Mouse (Mus musculus): ENCODE measurements around the gene Dgki. TPM values are rescaled to one million over a fixed set of nuclear protein-coding genes. Genes with fewer than 3 reads are reported as not detected.

The Dgki gene
- polyA plus RNA-seq, 1 experiment, result not detected

DNA sequence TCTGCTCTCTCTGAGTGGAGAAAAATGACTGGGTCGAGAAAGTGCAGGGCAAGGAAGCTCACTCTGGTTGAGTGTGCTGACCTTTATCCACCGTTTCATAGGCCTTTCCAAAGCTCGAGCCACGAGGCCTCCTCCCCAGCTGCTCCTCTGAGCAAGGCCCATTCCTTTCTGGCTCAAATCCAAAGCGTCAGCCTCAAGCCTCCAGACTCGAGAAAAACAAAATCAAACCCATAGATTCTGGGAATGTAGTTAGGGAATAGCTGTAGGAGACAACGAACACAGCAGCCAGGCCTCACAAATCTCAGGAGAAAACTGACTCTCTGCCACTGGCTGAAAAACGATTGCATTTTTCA is 26.6 kb upstream of the Dgki start:
- H3K36me3 ChIP-seq (ENCODE audit: control insufficient read depth, insufficient read depth), result no peaks in the 10 kb centered on the region
- H3ac ChIP-seq (ENCODE audit: control insufficient read depth, insufficient read length, low read depth), result no peak overlapping the region
- no peaks in the 10 kb centered on the region for H3K27me3 ChIP-seq (ENCODE audit: control insufficient read depth, insufficient read depth, insufficient read length)
- no peak overlapping the region for H3K4me3 ChIP-seq (ENCODE audit: insufficient read depth, poor library complexity, severe bottlenecking)
- H3K79me2 ChIP-seq (ENCODE audit: control insufficient read depth, insufficient read depth), result no peaks in the 10 kb centered on the region
- no peaks in the 10 kb centered on the region for H3K79me3 ChIP-seq (ENCODE audit: low read depth)
- TF ChIP-seq USF1 (IDR thresholded peaks at IDR 0.05; ENCODE audit: low read depth), result no peak
- no peak for TF ChIP-seq CTCF (IDR thresholded peaks at IDR 0.05; ENCODE audit: control insufficient read depth, insufficient read depth, insufficient read length)
- no peak for TF ChIP-seq MYOD1 (IDR thresholded peaks at IDR 0.05; ENCODE audit: control insufficient read depth, insufficient read length, low read depth)
- no peak for TF ChIP-seq MAX (IDR thresholded peaks at IDR 0.05)
- no peak for TF ChIP-seq CEBPB (IDR thresholded peaks at IDR 0.05; ENCODE audit: low read depth)
- no peak for TF ChIP-seq MYOG (IDR thresholded peaks at IDR 0.05; ENCODE audit: control insufficient read depth, extremely low read depth, insufficient read length)
- TF ChIP-seq FOSL1 (IDR thresholded peaks at IDR 0.05; ENCODE audit: insufficient read depth, low read length, poor library complexity, severe bottlenecking), result no peak

- no peaks in the 10 kb centered on the region for H3K36me3 ChIP-seq (ENCODE audit: control insufficient read depth, insufficient read depth)
- H3K27me3 ChIP-seq (ENCODE audit: control insufficient read depth, insufficient read depth, insufficient read length), result no peaks in the 10 kb centered on the region
- no peaks in the 10 kb centered on the region for H3K79me3 ChIP-seq (ENCODE audit: low read depth)
- TF ChIP-seq FOSL1 (IDR thresholded peaks at IDR 0.05; ENCODE audit: insufficient read depth, low read length, poor library complexity, severe bottlenecking), result no peak
- no peak for TF ChIP-seq CEBPB (IDR thresholded peaks at IDR 0.05; ENCODE audit: low read depth)
- no peak for TF ChIP-seq USF1 (IDR thresholded peaks at IDR 0.05; ENCODE audit: low read depth)
- no peak for TF ChIP-seq MYOD1 (IDR thresholded peaks at IDR 0.05; ENCODE audit: control insufficient read depth, insufficient read length, low read depth)
- no peak for TF ChIP-seq MAX (IDR thresholded peaks at IDR 0.05)
- no peak for TF ChIP-seq MYOG (IDR thresholded peaks at IDR 0.05; ENCODE audit: control insufficient read depth, extremely low read depth, insufficient read length)
- TF ChIP-seq CTCF (IDR thresholded peaks at IDR 0.05; ENCODE audit: control insufficient read depth, insufficient read depth, insufficient read length), result no peak
- no peaks in the 10 kb centered on the region for H3K79me2 ChIP-seq (ENCODE audit: control insufficient read depth, insufficient read depth)
- no peak overlapping the region for H3ac ChIP-seq (ENCODE audit: control insufficient read depth, insufficient read length, low read depth)
- H3K4me3 ChIP-seq (ENCODE audit: insufficient read depth, poor library complexity, severe bottlenecking), result no peak overlapping the region
These were observed 26.1 kb upstream of the Dgki start for GRCm38 (mm10) chr6:37325906-37326602.

DNA sequence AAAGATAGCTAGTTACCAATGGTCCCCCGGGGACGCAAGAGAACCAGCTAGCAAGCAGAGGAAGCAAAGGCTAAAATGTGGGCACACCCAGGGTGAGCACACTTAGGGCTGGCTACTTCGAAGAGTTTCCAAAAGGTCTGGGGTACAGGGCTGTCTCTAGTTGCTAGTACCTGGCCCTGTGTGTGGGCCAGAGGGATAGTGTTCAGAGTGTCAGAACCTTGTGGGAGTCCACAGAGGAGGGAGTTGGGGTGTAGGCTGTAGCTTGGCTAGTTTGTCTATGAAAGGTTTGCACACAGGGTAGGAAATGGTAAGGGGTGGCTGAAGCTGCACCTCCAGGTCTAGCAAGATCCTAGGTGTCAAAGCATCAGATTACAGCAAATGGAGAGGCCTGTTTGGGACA is 25.1 kb upstream of the Dgki start:
- Histone ChIP-seq H3ac (ENCODE audit: control insufficient read depth, insufficient read length, low read depth) (no peak overlapping the region), H3K4me3 (ENCODE audit: insufficient read depth, poor library complexity, severe bottlenecking) (no peak overlapping the region), H3K79me3 (ENCODE audit: low read depth) (no peaks in the 10 kb centered on the region), H3K27me3 (ENCODE audit: control insufficient read depth, insufficient read depth, insufficient read length) (no peaks in the 10 kb centered on the region), H3K79me2 (ENCODE audit: control insufficient read depth, insufficient read depth) (no peaks in the 10 kb centered on the region), H3K36me3 (ENCODE audit: control insufficient read depth, insufficient read depth) (no peaks in the 10 kb centered on the region)
- TF ChIP-seq MYOD1 (IDR thresholded peaks at IDR 0.05; ENCODE audit: control insufficient read depth, insufficient read length, low read depth), result no peak
- no peak for TF ChIP-seq USF1 (IDR thresholded peaks at IDR 0.05; ENCODE audit: low read depth)
- no peak for TF ChIP-seq MAX (IDR thresholded peaks at IDR 0.05)
- TF ChIP-seq CTCF (IDR thresholded peaks at IDR 0.05; ENCODE audit: control insufficient read depth, insufficient read depth, insufficient read length), result no peak
- TF ChIP-seq MYOG (IDR thresholded peaks at IDR 0.05; ENCODE audit: control insufficient read depth, extremely low read depth, insufficient read length), result no peak
- TF ChIP-seq CEBPB (IDR thresholded peaks at IDR 0.05; ENCODE audit: low read depth), result no peak
- TF ChIP-seq FOSL1 (IDR thresholded peaks at IDR 0.05; ENCODE audit: insufficient read depth, low read length, poor library complexity, severe bottlenecking), result no peak

DNA sequence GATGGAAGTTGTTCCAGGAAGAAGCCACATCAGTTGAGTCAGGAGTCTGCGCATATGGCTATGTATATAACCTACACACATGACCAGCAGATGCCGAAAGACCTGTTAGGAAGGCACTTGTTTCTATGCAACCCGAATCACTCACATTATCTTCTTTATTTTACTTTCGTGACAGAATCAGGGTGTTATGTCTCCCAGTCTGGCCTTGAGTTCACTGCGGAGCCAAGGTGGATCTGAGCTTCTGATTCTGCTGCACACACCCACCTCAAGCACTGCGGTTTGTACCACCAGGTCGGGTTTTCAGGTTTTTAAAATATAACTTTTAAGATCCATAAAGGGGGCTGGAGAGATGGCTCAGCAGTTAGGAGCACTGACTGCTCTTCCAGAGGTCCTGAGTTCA is 22.7 kb upstream of the Dgki start:
- no peaks in the 10 kb centered on the region for H3K36me3 ChIP-seq (ENCODE audit: control insufficient read depth, insufficient read depth)
- H3K27me3 ChIP-seq (ENCODE audit: control insufficient read depth, insufficient read depth, insufficient read length), result no peaks in the 10 kb centered on the region
- no peak overlapping the region for H3ac ChIP-seq (ENCODE audit: control insufficient read depth, insufficient read length, low read depth)
- H3K79me3 ChIP-seq (ENCODE audit: low read depth), result no peaks in the 10 kb centered on the region
- TF ChIP-seq FOSL1 (IDR thresholded peaks at IDR 0.05; ENCODE audit: insufficient read depth, low read length, poor library complexity, severe bottlenecking) (no peak), MYOD1 (IDR thresholded peaks at IDR 0.05; ENCODE audit: control insufficient read depth, insufficient read length, low read depth) (no peak), CEBPB (IDR thresholded peaks at IDR 0.05; ENCODE audit: low read depth) (no peak), MYOG (IDR thresholded peaks at IDR 0.05; ENCODE audit: control insufficient read depth, extremely low read depth, insufficient read length) (no peak), USF1 (IDR thresholded peaks at IDR 0.05; ENCODE audit: low read depth) (no peak), MAX (IDR thresholded peaks at IDR 0.05) (no peak), CTCF (IDR thresholded peaks at IDR 0.05; ENCODE audit: control insufficient read depth, insufficient read depth, insufficient read length) (no peak)
- H3K4me3 ChIP-seq (ENCODE audit: insufficient read depth, poor library complexity, severe bottlenecking), result no peak overlapping the region
- no peaks in the 10 kb centered on the region for H3K79me2 ChIP-seq (ENCODE audit: control insufficient read depth, insufficient read depth)

DNA sequence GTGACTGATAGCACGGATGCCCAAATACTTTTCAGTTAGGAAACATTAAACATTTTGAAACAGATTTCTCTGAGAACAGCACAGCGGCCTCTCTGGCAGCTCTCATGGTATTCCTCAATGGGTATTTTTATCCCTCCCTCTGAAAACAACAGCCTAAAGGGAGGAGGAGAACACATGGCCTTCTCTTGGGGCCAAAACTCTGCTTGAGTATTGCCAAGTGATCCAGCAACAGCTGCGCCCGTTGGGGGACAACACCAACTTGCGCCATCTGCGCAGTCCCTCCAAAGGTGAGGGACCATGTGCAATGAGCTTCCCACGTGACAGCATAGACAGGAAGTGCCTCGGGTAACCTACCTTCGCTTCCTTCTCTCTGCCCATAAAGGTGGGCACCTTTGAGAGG is 22.1 kb upstream of the Dgki start:
- Histone ChIP-seq H3K4me3 (ENCODE audit: insufficient read depth, poor library complexity, severe bottlenecking) (no peak overlapping the region), H3ac (ENCODE audit: control insufficient read depth, insufficient read length, low read depth) (no peak overlapping the region), H3K79me2 (ENCODE audit: control insufficient read depth, insufficient read depth) (no peaks in the 10 kb centered on the region), H3K27me3 (ENCODE audit: control insufficient read depth, insufficient read depth, insufficient read length) (no peaks in the 10 kb centered on the region), H3K36me3 (ENCODE audit: control insufficient read depth, insufficient read depth) (no peaks in the 10 kb centered on the region), H3K79me3 (ENCODE audit: low read depth) (no peaks in the 10 kb centered on the region)
- TF ChIP-seq MAX (IDR thresholded peaks at IDR 0.05) (no peak), USF1 (IDR thresholded peaks at IDR 0.05; ENCODE audit: low read depth) (no peak), MYOG (IDR thresholded peaks at IDR 0.05; ENCODE audit: control insufficient read depth, extremely low read depth, insufficient read length) (no peak), CEBPB (IDR thresholded peaks at IDR 0.05; ENCODE audit: low read depth) (no peak), MYOD1 (IDR thresholded peaks at IDR 0.05; ENCODE audit: control insufficient read depth, insufficient read length, low read depth) (no peak), CTCF (IDR thresholded peaks at IDR 0.05; ENCODE audit: control insufficient read depth, insufficient read depth, insufficient read length) (no peak), FOSL1 (IDR thresholded peaks at IDR 0.05; ENCODE audit: insufficient read depth, low read length, poor library complexity, severe bottlenecking) (no peak)
